Mouse (Mus musculus) CD4-positive, CD25-positive, alpha-beta regulatory T cell, adult 4 months (primary cell): ENCODE measurements at regions not wholly inside any gene's neighbourhood (a gene's known extent, or its start where the extent isn't known, plus 50 kb on each side); places are given as distances from the start of the nearest gene placed in this dataset.
A peak's percentile ranks its signal among the peaks of the same experiment; 100 is the strongest.

ENCODE experiments used
- ATAC-seq: one replicate; pipeline ENCODE4 v1.8.0; 2017

DNA sequence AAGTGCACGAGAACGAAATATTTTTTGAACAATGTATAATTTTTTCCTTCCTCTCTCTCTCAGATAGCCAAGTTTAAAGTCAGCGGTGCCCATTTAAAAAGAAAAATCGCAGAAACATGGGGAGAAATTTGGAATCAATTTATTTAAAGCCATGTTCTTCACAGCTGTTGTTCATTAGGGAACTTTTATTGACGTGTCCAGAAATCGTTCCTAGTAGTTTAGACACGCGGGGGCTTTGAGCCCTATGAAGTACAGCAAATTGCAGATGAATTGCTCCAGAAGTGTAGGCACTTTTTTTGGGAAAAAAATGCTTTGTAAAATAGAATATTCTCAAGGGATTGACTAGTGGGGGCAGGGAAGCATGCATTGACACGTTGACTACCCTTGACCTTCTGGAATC is 182.8 kb downstream of the Rdh14 start:
- ATAC-seq, result no peak

DNA sequence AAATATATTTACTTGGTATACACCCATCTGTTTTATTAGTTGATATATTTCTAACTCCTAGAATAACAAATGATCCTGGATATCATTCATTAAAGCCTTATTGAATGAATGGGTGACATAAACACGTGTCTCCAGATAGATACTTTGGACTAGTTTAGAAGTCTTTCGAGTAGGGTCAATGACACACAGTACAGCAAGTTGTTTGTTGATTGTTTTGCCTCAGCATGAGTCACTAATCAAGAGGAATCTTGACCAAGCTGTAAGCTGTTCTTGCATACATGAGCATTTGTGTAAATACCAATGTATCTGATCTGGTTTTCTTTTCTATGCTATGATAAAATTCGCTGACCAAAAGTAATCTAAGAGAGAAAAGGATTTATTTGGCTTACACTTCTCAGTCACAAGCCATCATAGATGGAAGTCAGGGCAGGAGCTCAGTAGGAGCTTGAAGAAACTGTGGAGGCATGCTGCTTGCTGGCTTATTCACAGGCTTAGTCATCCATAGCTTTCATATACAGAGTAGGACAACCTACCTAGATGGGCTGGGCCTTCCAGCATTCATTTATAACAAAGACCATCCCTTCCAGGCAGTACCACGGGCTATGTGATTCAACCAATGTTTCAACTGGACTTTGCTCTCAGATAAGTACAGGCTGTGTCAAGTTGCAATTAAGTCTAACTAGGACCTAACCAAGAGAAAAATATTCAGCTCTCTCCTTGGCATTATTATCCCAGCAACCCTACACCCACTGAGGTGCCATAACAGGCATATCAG is 192.5 kb downstream of the Rdh14 start:
- no peak for ATAC-seq

DNA sequence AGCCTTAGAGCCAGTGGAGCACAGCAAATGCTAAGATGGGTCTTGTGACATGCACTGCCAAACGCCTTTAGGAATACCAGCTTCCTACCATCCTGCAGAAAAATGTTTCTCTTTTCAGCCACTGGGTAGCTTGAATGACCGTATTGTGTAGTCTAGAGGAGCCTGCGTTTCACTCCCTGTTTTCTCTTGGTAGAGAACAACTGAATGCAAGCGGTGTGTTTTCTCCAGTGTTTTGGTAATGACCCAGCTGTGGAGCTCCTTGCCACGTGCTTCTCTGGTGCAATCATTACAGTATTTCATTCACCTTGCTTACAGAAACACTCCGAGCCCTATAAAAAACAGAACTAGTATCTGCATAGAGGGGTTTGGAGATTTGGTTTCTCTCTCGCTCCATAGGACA is 193.5 kb downstream of the Rdh14 start:
- no peak for ATAC-seq

DNA sequence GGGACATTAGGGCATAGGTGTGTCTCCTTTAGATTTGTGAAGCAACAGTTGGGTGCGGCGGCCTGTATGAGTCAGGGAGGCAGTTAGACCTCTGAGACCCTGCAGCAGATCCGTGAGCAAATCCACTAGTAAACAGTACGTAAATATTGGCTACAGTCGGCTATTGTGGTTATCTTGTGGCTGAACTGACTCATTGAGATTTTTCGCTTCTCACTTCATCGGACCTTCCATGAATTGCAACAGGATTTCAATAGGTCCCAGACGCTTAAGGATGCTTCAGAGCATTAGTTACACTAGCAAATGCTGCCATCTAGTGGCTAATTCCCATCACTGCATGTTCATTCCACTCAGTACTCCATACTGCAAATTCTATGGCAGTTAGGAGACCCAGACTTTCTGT is 199.0 kb downstream of the Rdh14 start:
- ATAC-seq, result peak; percentile 68

DNA sequence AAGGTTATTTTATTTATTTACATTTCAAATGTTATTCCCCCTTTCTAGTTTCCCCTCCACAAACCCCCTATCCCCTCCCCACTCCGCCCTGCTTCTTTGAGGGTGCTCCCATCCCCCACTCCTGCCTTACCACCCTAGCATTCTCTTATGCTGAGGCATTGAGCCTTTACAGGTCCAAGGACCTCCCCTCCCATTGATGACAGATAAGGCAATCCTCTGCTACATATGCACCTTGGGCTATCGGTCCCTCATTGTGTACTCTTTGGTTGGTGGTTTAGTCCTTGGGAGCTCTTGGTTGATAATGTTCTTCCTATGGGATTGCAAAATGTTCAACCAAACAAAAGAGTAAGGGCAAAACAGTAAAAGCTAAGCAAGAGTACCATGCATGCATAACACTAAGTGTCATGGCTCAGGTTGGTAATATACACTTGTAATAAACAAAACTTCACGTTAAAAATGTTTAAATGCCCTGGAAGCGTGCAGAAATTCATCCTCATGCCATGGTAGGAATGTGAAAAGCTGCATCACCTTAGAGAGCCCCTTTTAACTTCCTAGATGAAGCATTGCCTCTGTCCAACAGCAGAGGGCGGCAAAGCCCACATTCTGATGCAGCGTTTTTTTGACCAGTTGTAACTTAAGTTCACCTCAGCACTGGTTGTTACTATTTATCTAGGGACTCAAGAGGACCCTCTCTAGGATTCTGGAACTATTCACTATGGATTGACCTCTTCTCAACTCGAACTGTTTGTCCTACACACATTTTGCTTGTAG is 207.6 kb downstream of the Rdh14 start:
- ATAC-seq, result no peak

DNA sequence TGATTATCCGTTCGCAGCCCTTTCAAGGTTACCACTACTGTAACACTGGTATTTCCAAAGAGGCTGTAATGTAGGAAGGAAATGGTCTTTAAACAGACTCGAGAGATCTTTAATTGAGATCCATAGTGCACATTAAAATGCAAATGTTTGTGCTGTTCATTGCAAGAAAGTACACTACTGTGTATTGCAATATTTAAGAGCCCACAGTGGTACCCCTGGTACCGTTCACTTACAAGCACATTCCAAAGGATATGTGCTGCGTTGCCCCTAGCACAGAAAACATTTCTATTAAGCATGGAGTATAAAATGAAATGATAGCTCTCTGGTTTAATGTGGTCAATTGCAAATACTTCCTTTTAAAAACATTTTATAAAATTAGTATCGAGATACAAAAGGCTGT is 209.5 kb downstream of the Rdh14 start:
- ATAC-seq, result no peak

DNA sequence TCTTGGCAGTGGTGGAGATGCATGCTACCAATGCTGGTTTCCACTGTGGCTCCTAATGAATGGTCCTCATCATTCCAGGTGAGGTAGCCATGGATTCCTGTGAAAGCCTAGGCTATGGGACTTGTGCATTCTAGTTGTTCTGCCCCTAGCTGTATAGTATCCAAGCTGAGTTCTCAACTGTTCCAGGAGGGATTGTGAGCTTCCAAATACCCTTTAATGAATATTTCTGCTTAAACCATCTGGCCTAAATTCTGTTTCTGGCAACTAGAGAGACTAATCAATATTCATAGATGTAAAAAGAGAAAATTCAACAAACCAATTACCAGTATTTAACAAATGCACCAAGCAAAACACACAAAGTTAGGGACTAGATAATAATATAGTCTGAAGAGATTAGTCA is 227.7 kb downstream of the Rdh14 start:
- no peak for ATAC-seq

DNA sequence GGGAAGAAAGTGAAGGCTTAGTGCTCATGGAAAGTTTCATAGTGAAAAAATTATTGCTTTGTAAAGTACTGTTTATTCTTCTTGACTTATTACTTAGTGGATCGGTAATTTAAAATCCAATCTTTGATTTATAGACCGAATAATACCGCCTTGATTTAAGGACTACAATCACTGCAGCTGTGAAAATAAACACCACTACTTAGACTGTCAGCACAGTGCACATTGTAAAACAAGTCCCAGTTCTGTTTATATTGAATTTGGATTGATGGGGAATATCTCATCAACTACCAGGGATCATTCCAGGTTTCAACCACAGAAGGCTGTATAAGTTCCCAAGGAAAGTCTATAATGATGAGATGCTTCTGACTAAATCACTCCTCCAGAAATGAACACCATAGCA is 230.0 kb downstream of the Rdh14 start:
- ATAC-seq, result no peak

DNA sequence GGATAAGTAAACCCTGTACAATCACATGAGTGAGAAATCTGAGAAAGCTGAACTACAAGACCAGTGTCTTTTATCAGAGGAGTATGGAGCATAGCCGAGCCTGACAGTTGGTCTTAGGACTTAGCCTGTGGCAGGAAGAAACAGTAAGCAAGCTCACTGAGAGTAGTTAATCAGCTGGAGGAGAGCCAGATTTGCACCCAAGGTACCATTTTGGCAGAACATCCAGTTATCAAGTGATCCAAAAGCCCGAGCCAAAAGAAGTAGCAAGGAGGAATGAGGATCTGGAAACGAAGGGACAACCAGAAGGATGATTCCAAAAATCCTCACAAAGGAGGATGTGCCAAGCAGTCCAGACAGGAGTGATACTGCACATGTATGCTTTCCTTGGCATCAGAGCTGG is 248.0 kb downstream of the Rdh14 start:
- ATAC-seq, result no peak

DNA sequence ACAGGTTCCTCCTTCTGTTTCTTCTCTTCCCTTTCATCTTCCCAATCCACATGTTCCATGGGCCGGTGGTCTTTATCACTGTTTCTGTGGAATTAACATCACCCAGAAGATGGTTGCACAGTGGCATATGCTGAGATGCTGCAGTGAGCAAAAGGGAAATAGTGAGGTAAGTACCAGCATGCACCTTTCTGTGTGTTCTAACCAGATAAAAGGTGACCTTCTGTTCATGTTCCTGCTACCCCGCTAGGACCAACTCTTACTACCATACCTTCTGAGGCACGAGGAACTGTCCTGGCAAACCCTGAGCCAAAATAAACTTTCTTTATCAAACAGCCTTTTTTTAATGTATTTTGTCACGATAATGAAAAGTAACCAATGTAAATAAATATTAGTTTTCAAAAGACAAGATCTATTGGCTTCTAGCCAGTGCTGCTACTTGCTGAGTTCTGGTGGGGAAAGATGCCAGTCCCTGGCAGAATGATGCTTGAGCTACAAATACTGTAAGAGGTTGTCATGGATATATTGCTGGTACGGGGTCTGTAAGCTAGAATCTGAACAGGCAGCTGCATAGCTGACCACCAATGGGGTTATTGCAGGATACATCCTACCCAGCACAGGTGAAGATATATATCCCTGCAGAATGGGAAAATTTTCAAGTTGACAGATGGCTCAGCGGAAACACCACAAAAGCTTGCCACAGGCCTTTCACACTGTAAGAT is 264.1 kb downstream of the Rdh14 start:
- ATAC-seq, result no peak

DNA sequence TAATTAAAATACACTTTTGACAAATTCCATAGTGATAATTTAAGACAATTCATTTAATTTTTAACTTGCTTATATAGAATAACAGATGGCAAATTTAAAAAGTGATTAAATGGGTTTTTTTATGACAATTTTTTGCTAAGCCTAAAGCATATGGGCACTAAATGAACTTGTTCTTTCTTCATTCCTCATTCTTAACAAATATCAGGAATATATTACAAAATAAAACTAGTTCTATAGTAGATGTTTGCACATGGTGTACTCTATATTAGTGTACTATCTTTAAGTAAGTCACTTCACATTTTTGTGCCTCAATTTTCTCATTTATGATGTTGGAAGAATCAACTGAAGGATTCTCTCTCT is 264.6 kb downstream of the Rdh14 start:
- ATAC-seq, result no peak

DNA sequence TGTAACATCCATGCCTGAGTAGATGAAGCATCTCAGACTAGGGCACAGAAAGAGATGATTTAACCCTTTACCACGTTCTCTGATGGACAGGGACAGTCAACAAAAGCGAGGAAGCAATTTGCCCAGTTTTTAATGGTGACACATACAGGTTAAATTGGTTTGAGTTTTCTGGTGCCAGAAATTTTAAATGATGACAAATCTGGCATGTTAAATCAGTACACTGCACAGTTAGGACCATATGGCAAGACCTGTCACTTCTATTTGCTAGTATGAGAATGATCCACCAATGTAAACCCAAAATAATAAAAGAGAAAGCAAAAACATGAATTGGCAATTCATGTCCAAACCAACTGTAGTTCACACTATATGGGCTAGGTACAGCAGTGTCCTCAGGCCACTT is 268.3 kb downstream of the Rdh14 start:
- no peak for ATAC-seq

DNA sequence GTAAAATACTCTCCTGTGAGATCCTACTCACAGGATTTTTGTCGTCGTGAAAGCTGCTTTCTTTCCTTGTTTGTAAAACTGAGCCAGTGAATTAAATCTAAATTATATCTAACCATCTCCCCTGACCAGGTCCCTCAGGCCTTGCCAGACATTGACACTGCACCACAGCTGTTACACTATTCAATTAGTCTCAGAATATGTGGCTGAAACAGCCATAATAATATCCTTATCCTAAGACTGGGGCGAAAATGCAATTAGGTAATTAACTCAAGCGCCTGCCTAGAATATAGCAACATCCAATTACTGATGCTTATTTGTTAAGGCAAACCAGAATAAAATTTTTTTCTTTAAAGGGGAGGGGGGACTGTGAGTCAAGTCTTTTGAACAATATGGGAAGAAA is 296.2 kb downstream of the Rdh14 start:
- no peak for ATAC-seq
